Mouse (Mus musculus): ENCODE measurements around the gene Exoc6b. TPM values are rescaled to one million over a fixed set of nuclear protein-coding genes. Genes with fewer than 3 reads are reported as not detected.

The Exoc6b gene
- polyA plus RNA-seq, 1 experiment: 7.7 TPM

DNA sequence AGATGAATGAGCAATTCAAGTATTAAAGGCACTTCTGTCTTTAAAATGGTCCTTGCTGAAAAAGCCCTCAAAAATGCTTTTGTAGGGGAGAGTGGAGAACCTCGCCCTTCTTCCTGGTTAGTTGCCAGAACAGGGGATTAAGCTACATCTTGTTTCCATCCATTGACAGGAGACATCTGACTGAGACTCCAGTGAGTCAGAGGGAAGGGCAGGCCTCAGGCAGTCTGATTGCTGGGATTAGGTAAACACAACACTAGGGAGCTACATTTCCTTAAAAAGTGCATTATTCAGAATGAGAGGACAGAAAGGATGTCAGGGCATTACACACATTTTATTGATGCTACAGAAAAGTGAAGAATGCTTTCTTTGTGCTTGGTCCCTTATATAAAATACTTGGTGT is 293.4 kb downstream of the Exoc6b start:
- Histone ChIP-seq H3K27me3 (ENCODE audit: control insufficient read depth, insufficient read depth, insufficient read length) (no peaks in the 10 kb centered on the region), H3K4me3 (ENCODE audit: insufficient read depth, poor library complexity, severe bottlenecking) (no peak overlapping the region), H3K36me3 (ENCODE audit: control insufficient read depth, insufficient read depth) (no peaks in the 10 kb centered on the region), H3K79me2 (ENCODE audit: control insufficient read depth, insufficient read depth) (no peaks in the 10 kb centered on the region), H3ac (ENCODE audit: control insufficient read depth, insufficient read length, low read depth) (no peak overlapping the region), H3K79me3 (ENCODE audit: low read depth) (no peaks in the 10 kb centered on the region)
- no peak for TF ChIP-seq USF1 (IDR thresholded peaks at IDR 0.05; ENCODE audit: low read depth)
- no peak for TF ChIP-seq MYOG (IDR thresholded peaks at IDR 0.05; ENCODE audit: control insufficient read depth, extremely low read depth, insufficient read length)
- no peak for TF ChIP-seq MYOD1 (IDR thresholded peaks at IDR 0.05; ENCODE audit: control insufficient read depth, insufficient read length, low read depth)

DNA sequence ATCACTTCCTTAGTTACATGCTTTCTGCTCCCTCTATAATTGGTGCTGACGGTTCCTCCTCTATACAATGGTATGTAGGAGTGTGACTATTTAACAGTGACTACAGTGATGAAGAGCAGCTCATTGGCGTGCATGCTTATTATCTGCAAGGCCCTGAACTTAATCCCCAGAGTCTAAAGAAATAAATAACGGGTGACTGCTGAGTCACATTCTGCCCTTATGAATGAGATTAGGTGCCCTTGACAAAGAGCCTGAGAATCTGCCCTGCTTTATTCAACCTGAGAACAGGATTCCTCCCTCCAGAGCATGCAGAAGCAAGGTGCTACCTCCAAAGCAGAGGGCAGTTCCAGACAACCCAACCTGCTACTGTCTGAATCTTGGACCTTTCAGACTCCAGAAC is 314.0 kb downstream of the Exoc6b start:
- Histone ChIP-seq H3K79me3 (ENCODE audit: low read depth) (no peaks in the 10 kb centered on the region), H3ac (ENCODE audit: control insufficient read depth, insufficient read length, low read depth) (no peak overlapping the region), H3K36me3 (ENCODE audit: control insufficient read depth, insufficient read depth) (no peaks in the 10 kb centered on the region), H3K79me2 (ENCODE audit: control insufficient read depth, insufficient read depth) (no peaks in the 10 kb centered on the region), H3K27me3 (ENCODE audit: control insufficient read depth, insufficient read depth, insufficient read length) (no peaks in the 10 kb centered on the region), H3K4me3 (ENCODE audit: insufficient read depth, poor library complexity, severe bottlenecking) (no peak overlapping the region)
- TF ChIP-seq MAX (IDR thresholded peaks at IDR 0.05): no peak
- no peak for TF ChIP-seq CEBPB (IDR thresholded peaks at IDR 0.05; ENCODE audit: low read depth)
- TF ChIP-seq MYOG (IDR thresholded peaks at IDR 0.05; ENCODE audit: control insufficient read depth, extremely low read depth, insufficient read length): no peak
- TF ChIP-seq CTCF (IDR thresholded peaks at IDR 0.05; ENCODE audit: control insufficient read depth, insufficient read depth, insufficient read length): no peak

DNA sequence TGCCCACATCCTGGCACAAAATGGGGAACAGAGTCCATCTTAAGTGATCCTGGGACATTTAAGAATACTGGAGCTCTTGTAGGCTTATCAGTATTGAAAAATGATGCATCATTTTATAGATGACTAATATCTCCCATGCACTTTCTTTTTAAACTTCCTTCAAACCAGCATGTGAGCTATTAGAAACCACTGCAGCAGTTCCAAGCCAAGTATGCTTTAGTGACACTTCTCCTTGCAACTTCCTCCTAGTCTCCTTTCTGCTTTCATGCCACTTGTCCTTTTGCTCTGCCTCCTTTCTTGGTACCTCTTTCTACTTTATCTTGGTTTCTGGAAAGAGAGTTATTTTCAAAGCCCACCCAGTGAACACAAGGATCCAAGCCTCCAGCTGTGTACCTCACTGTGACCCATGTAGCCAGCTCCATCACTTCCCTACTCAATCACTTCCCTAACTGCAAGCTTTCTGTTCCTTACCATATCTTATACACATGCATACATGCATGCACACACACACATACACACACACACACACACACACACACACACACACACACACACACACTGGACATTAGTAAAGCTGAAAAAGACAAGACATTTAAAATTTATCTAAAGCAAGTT is 316.4 kb downstream of the Exoc6b start:
- Histone ChIP-seq H3K4me3 (ENCODE audit: insufficient read depth, poor library complexity, severe bottlenecking) (no peak overlapping the region), H3K27me3 (ENCODE audit: control insufficient read depth, insufficient read depth, insufficient read length) (no peaks in the 10 kb centered on the region), H3K79me3 (ENCODE audit: low read depth) (no peaks in the 10 kb centered on the region), H3K36me3 (ENCODE audit: control insufficient read depth, insufficient read depth) (no peaks in the 10 kb centered on the region), H3ac (ENCODE audit: control insufficient read depth, insufficient read length, low read depth) (no peak overlapping the region), H3K79me2 (ENCODE audit: control insufficient read depth, insufficient read depth) (no peaks in the 10 kb centered on the region)
- TF ChIP-seq FOSL1 (IDR thresholded peaks at IDR 0.05; ENCODE audit: insufficient read depth, low read length, poor library complexity, severe bottlenecking) (no peak), MAX (IDR thresholded peaks at IDR 0.05) (no peak), USF1 (IDR thresholded peaks at IDR 0.05; ENCODE audit: low read depth) (no peak), MYOD1 (IDR thresholded peaks at IDR 0.05; ENCODE audit: control insufficient read depth, insufficient read length, low read depth) (no peak), CTCF (IDR thresholded peaks at IDR 0.05; ENCODE audit: control insufficient read depth, insufficient read depth, insufficient read length) (no peak), CEBPB (IDR thresholded peaks at IDR 0.05; ENCODE audit: low read depth) (no peak), MYOG (IDR thresholded peaks at IDR 0.05; ENCODE audit: control insufficient read depth, extremely low read depth, insufficient read length) (no peak)

DNA sequence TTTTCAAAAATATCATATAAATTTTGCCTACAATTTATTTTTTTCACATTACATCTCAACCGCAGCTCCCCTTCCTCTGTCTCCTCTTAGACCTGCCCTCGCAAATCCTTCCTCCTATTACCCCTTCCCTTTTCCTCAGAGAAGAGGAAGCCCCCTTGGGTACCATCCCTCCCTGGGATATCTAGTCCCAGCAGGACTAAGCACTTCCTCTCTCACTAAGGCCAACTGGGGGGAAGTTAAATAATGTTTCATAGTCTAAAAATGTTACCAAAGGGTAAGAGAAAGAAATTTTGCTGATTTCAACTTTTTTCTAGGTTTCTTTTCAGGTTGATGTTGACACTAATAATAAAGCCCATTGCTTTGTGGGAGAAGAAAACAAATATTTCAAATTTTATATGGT is 317.9 kb downstream of the Exoc6b start:
- Histone ChIP-seq H3ac (ENCODE audit: control insufficient read depth, insufficient read length, low read depth) (no peak overlapping the region), H3K27me3 (ENCODE audit: control insufficient read depth, insufficient read depth, insufficient read length) (no peaks in the 10 kb centered on the region), H3K79me2 (ENCODE audit: control insufficient read depth, insufficient read depth) (no peaks in the 10 kb centered on the region), H3K36me3 (ENCODE audit: control insufficient read depth, insufficient read depth) (no peaks in the 10 kb centered on the region), H3K4me3 (ENCODE audit: insufficient read depth, poor library complexity, severe bottlenecking) (no peak overlapping the region), H3K79me3 (ENCODE audit: low read depth) (no peaks in the 10 kb centered on the region)
- TF ChIP-seq MAX (IDR thresholded peaks at IDR 0.05): no peak
- TF ChIP-seq MYOG (IDR thresholded peaks at IDR 0.05; ENCODE audit: control insufficient read depth, extremely low read depth, insufficient read length): no peak
- no peak for TF ChIP-seq CTCF (IDR thresholded peaks at IDR 0.05; ENCODE audit: control insufficient read depth, insufficient read depth, insufficient read length)
- no peak for TF ChIP-seq FOSL1 (IDR thresholded peaks at IDR 0.05; ENCODE audit: insufficient read depth, low read length, poor library complexity, severe bottlenecking)
- no peak for TF ChIP-seq CEBPB (IDR thresholded peaks at IDR 0.05; ENCODE audit: low read depth)
- no peak for TF ChIP-seq USF1 (IDR thresholded peaks at IDR 0.05; ENCODE audit: low read depth)
- no peak for TF ChIP-seq MYOD1 (IDR thresholded peaks at IDR 0.05; ENCODE audit: control insufficient read depth, insufficient read length, low read depth)

DNA sequence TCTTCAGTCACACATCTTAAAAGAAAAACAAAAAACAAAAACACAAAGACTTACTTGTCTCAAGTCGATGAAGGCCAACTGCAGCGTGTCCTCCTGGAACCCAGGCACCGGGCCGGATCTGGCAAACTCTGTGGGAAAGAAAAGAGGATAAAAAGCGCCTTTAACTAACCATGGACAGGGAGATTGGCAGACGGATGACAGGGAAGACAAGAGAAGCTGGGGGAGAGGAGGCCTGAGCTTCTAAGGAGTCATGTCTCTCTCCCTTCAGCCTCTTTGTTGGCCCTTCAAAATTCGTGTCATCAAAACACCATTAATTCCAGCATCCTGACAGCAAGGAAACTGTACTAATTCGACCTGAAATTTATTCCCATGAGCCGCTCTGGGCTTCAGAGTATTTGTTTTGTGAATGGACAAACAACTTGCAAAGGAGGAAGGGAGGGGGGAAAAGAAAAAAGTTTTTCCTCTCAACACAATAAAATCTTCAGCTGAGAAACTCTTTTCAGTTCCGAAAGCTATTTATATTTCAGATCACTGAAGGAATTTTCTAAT is 322.4 kb downstream of the Exoc6b start:
- Histone ChIP-seq H3K27me3 (ENCODE audit: control insufficient read depth, insufficient read depth, insufficient read length) (no peaks in the 10 kb centered on the region), H3K36me3 (ENCODE audit: control insufficient read depth, insufficient read depth) (no peaks in the 10 kb centered on the region), H3ac (ENCODE audit: control insufficient read depth, insufficient read length, low read depth) (no peak overlapping the region), H3K79me2 (ENCODE audit: control insufficient read depth, insufficient read depth) (no peaks in the 10 kb centered on the region), H3K4me3 (ENCODE audit: insufficient read depth, poor library complexity, severe bottlenecking) (no peak overlapping the region), H3K79me3 (ENCODE audit: low read depth) (no peaks in the 10 kb centered on the region)
- TF ChIP-seq MYOG (IDR thresholded peaks at IDR 0.05; ENCODE audit: control insufficient read depth, extremely low read depth, insufficient read length) (no peak), MAX (IDR thresholded peaks at IDR 0.05) (no peak), USF1 (IDR thresholded peaks at IDR 0.05; ENCODE audit: low read depth) (no peak), CEBPB (IDR thresholded peaks at IDR 0.05; ENCODE audit: low read depth) (no peak), FOSL1 (IDR thresholded peaks at IDR 0.05; ENCODE audit: insufficient read depth, low read length, poor library complexity, severe bottlenecking) (no peak), MYOD1 (IDR thresholded peaks at IDR 0.05; ENCODE audit: control insufficient read depth, insufficient read length, low read depth) (no peak), CTCF (IDR thresholded peaks at IDR 0.05; ENCODE audit: control insufficient read depth, insufficient read depth, insufficient read length) (no peak)
